Mouse (Mus musculus): Measurements from ENCODE around the gene Akr1c6.
"Not testable (repeated sequence)": the region's sequence is repeated elsewhere in the genome, so short reads cannot be mapped to it uniquely, and the experiment has no call there.

The Akr1c6 gene

DNA sequence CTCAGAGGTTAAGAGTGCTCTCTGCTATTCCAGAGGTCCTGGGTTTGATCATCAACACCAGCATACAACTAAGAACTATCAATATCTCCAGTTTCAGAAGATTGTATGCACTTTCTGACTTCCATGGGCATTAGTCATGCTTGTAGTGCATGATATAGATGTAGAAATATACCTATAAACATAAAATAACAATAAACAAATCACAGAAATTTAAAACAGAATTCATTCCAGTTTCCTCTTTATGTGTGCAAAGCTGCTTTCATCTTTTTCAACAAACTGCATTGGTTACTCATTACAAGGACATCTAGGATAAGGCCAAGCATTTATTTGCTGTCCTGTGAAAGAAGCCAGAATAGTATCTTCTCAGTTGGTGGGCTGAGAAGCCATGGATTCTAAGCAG lies at the start of gene Akr1c6:
Gene Akr1c6 (plus strand): TSS at position 301 of the 400 bp plus-strand sequence.
- no peak for DNase-seq (ENCODE audit: low spot score in 2 of 2)

GRCm38 (mm10) chr13:4384918-4385317 lies 49.2 kb upstream of the Akr1c6 start:
- DNase-seq (ENCODE audit: low spot score in 2 of 2) = no peak

DNA sequence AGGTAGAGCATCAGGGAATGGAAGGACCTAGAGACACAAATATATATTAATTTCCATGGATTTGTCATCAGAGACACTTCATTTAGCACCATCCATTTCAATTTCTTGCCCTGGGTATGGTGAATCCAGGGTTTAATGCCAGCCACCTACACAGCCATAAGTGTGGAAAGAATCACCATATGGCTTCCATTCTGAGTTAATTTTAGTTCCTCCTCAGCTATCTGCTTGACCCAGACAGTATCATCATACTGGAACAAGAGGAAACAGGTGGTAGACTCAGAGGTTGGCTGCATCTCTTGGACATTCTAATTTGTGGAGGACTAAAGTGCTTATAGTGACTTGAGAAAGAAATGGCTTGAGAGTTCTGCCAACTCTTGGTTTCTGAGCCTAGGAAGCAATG lies 48.6 kb upstream of the Akr1c6 start:
- DNase-seq (ENCODE audit: low spot score in 2 of 2) = no peak

- no peak for DNase-seq (ENCODE audit: low spot score in 2 of 2)
Measured at GRCm38 (mm10) chr13:4388762-4389446, 45.2 kb upstream of the Akr1c6 start.

DNA sequence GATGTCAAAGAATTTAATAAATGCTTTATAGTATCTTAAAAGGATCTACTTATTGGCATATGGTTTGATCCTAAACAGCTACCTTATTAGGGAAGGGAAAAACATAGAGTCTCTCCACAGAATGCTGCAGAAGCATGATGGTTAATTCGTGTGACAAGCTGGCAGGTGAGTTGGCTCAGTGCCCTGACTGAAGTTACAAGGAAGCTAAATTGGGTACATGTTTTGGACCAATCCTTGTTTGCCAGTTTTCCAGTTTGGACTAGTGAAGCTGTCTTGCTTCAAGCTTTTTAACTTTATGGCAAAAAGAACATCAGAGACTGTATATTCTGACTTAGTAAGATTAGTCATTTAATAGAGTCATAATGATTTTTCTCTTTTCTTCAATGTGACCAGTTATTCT lies 33.7 kb upstream of the Akr1c6 start:
- not testable (repeated sequence) for DNase-seq (ENCODE audit: low spot score in 2 of 2)

DNA sequence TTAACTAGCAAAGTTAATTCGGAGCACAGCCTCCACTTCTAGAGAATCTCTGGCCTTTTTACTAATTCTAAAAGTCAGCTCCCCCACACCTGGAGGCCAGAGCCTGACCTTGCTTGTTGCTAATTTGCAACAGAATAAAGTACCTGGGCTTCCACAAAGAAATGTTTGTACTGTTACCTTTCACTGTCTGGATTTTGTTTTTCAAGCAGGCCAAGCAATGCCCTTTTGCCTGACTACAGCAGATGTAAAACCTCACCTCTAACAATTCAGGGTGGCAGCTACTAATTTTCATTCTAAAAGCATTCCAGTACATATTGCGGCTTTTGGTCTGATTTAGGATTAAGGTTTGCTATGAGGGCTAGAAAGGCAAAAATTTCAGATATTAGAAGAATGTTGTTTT lies 33.3 kb upstream of the Akr1c6 start:
- DNase-seq (ENCODE audit: low spot score in 2 of 2) = no peak

DNA sequence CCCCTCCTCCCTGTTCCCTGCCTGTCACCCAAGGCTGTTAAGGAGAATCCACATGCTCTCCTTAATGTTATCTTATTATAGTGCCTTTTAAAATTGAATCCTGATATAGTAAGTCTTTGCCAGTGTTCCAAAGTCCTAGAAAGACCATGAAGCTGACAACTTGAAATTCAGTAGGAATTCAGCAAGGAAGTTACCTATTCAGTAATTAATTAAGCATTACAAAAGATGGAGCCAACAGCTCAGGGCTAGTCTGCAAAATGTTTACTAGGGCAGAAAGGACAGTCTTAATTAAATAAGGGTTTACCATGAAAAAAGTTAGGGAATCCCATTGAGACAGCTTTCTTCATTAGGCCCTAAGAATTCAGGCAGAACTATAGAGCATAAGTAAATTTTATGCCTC lies 31.9 kb upstream of the Akr1c6 start:
- DNase-seq (ENCODE audit: low spot score in 2 of 2) = no peak

GRCm38 (mm10) chr13:4404726-4405125 lies 29.4 kb upstream of the Akr1c6 start:
- DNase-seq (ENCODE audit: low spot score in 2 of 2) = no peak

GRCm38 (mm10) chr13:4406771-4407170 lies 27.3 kb upstream of the Akr1c6 start:
- no peak for DNase-seq (ENCODE audit: low spot score in 2 of 2)

DNA sequence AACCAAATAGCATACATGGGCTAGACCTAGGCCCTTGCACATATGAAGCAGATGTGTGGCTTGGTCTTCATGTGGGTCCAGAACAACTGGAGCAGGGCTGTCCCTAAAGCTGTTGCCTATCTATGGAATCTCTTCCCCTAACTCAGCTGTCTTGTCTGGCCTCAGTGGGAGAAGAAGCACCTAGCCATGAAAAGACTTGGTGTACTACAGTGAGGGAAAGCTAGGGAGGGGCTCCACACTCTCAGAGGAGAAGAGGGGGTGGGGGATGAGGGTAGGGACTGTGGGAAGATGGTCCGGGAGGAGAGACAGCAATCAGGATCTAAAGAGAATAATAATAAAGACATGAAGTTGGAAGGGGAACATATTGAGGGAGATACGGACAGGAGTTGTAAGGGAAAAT lies 5.5 kb upstream of the Akr1c6 start:
- no peak for DNase-seq (ENCODE audit: low spot score in 2 of 2)

- DNase-seq (ENCODE audit: low spot score in 2 of 2) = no peak
Measured at GRCm38 (mm10) chr13:4429034-4429433, 5.1 kb upstream of the Akr1c6 start.

GRCm38 (mm10) chr13:4431129-4431528 lies 3.0 kb upstream of the Akr1c6 start:
- DNase-seq (ENCODE audit: low spot score in 2 of 2) = no peak

- DNase-seq (ENCODE audit: low spot score in 2 of 2) = no peak
Measured at GRCm38 (mm10) chr13:4465641-4466040, 31.5 kb downstream of the Akr1c6 start.

DNA sequence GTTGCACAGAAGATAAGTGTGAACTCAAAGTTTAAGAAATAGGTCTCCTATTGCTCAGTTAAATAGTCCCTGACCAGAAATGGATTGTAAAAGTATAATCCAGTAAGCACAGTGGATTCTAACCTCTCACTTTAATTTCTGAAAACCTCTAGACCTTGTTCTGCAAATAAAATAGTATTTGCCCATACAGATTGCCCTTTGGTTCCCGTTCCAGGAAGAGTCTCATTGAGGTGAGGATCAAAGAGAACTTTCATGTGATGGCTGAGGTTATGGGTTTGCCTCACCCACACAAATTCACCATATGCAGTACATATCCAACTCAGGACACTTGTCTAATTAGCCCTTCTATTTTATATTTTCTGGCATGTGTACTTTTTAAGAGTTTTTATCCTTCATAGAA lies 33.8 kb downstream of the Akr1c6 start:
- DNase-seq (ENCODE audit: low spot score in 2 of 2) = no peak
